Mouse (Mus musculus) megakaryocyte, adult 5-6 weeks (primary cell): Measurements from ENCODE around the gene Il4. TPM values are rescaled to one million over a fixed set of nuclear protein-coding genes. Genes with fewer than 3 reads are reported as not detected.
A peak's percentile ranks its signal among the peaks of the same experiment; 100 is the strongest.

ENCODE experiments used
- ATAC-seq: 2 replicates; pipeline ENCODE4 v1.8.0; 2016; ENCODE audit warnings: mild to moderate bottlenecking, inconsistent platforms; ENCODE audit not compliant: poor library complexity, severe bottlenecking
- total RNA-seq, 2 experiments: library from RNA; stranded (forward) in 1 of 2; stranded (reverse) in 1 of 2; fragments of 153-499, 151-499 nt in 1 of 2; fragments of 221-1000, 200-1000 nt in 1 of 2; gene quantifications; 2 replicates each; pipeline versions ENCODE4 v1.2.3 to v1.2.4; 2015 to 2017

Gene Il4
- total RNA-seq, 2 experiments from 2014 or later: 8.7 to 13.1 TPM

GRCm38 (mm10) chr11:53626802-53627373 lies 8.4 kb upstream of the Il4 start:
- ATAC-seq: no peak

- no peak for ATAC-seq
Observed at GRCm38 (mm10) chr11:53624124-53624523, 5.7 kb upstream of the Il4 start.

DNA sequence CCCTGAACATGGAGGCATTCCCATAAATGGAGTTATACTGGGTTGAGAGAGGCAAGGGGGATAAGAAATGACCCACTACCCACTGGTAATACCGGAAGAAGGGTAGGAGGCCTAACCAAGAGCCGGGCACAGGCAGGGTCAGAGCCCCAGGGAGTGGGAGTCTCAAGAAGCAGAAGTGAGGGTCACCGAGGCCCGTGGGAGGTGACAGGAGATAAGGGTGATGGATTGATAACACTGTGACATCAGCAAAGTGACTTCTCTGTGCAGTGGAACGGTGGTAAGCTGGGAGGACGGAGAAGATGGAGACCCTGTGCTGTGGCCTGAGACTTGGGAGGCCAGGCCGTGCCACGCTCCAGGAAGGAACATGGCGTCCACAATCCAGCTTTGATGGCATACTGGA lies 5.1 kb upstream of the Il4 start:
- peak; percentile 79 for ATAC-seq

- ATAC-seq: no peak
Observed at GRCm38 (mm10) chr11:53622440-53622806, 4.0 kb upstream of the Il4 start.

DNA sequence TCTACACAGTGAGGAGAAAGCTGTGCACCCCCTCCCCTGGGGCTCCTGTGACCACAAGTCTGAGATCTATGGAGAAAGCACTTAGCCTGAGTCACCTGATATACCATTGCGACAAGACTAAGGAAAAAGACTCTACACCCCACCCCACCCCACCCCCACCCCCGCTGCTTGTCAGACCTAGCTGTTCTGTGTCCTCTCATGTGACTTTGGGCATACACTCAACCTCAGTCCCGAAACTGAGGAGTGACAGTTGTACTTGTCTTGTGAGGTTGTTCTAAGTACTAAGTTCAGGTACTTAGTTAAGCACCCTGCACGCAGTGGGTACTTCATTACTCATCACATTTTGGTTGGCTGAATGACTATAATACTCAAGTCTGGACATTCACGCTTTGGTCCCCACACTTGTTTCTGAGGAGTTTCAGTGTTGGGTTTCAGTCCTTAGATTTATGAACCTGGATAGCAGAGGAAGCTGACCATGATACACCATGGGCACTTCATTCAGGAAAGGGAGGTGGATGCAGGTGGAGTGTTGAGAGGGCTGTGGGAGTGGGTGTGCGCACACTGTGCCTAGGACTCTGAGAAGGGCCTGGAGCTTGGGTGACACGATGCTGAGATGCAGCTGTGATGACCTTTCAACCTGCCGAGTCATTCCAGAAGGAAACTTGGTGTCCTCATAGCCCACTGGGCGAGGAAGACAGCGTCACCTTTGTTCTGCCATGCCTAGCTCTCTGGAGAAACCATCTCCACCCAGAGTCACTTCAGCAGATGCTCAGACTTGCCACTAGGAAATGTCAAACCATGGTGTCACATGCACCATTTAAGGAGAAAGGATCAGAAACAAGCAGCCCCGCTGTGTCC lies 3.3 kb upstream of the Il4 start:
- ATAC-seq: no peak

- ATAC-seq: no peak
Observed at GRCm38 (mm10) chr11:53620094-53620493, 1.6 kb upstream of the Il4 start.

- ATAC-seq: no peak
Observed at GRCm38 (mm10) chr11:53619428-53619827, 959 bp upstream of the Il4 start.

DNA sequence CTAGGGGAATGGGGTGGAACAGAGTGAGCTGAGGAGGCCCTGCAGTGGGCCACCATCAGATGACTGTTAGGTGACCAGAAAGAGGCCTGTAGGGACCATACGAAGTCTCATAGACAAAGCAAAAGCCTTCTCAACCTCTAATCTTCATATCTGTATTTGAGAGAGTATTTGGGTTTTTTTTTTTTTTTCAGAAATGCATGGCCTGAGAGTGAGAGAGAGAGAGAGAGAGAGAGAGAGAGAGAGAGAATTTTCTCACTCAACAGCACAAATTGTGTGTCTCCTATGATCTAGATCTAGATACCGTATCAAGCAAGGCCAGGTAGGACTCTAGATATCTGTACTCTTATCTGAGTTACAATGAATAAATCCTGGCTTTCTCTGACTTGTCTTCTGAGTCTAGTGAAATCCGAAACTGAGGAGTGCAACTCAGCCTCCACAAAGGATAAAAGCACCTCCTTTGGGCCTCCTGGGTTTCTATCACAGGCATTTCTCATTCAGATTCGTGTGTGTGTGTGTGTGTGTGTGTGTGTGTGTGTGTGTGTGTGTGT lies 833 bp downstream of the Il4 start:
- no peak for ATAC-seq

- ATAC-seq: peak; percentile 89
Observed at GRCm38 (mm10) chr11:53616748-53617558, 1.5 kb downstream of the Il4 start.

DNA sequence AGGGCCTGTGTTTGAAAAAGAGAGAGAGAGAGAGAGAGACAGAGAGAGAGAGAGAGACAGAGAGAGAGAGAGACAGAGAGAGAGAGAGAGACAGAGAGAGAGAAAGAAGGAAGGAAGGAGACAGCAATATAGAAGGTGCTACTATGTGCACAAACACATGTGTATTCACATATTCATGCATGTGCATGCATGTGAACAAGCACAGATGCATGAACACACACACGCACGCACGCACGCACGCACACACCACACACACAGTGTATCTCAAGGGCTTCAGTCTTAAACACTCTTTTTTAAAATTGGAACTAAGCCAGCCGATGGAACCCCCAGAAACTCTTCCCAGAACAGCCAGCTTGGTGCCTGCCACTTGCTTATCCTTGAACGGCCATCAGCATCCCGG lies 2.9 kb downstream of the Il4 start:
- ATAC-seq: no peak

- ATAC-seq: no peak
Observed at GRCm38 (mm10) chr11:53615172-53615571, 3.3 kb downstream of the Il4 start.

DNA sequence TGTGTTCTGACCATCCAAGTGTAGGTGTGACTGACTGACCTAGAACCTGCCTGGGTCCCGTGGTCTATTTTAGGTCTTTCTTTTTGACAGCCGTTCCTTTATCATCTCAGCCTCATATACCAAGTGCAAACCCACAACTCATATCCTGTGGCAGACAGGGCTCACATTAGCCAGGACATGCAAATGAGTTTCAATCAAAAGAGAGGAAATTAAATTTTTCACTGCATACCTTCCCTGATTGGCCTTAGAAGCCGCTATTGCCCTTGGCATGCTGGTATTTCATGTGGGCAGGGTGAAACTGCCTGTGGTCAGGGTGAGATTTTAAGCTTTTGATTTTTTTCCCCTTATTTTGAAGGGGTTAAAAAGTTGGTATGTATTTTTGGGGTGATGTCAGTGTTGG lies 8.8 kb downstream of the Il4 start:
- ATAC-seq: peak; percentile 30; the same call in 1 of the 2 replicates

DNA sequence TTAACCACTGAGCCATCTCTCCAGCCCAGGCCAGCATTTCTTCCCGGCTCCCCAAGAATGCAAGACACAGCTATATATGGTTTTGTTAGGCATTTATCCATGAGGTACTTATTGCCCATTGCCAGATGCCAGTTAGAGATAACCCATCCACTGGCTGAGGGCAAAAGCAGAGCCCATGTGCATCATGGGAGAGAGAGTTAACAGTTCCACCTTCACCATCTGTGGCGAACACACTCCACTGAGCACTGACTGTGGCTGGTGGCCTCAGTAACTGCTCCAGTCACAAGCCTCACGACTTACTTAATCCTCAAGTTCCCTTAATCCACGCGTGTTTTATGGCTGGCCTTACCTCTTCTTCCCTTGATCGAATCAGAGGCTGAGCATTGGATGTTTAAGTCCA lies 9.2 kb downstream of the Il4 start:
- 0 out of 2 replicates have a peak, but pooled peaks have one; percentile 10 for ATAC-seq

GRCm38 (mm10) chr11:53605609-53606008 lies 12.9 kb downstream of the Il4 start:
- peak; percentile 33; the same call in 1 of the 2 replicates for ATAC-seq

GRCm38 (mm10) chr11:53604983-53605382 lies 13.5 kb downstream of the Il4 start:
- no peak for ATAC-seq

DNA sequence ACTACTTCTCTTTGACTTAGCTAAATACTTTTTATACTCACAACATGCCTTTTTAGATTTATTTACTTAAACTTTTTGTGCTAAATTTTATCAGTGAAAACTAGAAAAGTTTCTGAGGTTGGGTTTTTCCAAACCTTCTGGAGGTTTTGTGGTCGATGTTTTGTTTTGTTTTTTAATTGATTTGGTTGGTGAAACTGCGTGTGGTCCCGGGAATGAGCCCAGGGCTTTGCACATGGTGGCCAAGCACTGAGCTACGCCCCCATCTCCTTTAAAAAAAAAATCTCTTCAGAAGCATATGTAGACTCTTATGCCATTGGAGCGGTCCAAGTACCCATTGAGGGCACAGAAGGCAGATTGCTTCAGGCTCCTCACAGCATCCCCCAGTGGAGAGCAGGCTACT lies 27.4 kb downstream of the Il4 start:
- ATAC-seq: no peak

DNA sequence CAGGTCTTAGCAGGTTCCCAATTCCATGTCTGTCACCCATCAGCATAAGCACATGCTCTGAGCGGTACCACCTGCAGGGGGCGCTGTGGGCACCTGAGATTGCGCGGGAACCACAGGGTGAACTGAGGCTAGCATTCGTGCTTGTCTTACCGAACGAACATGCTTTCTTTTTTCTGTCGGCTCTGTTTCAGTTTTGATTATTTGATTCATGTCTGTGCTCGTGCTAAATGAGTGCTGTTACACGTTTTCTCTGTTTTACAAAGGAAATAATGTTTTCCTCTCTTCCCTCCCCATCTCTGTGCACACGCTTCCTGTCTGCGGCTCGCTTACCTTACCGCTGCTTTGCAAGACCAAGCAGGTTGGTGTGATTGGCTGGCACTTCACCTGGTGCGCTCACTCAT lies 28.1 kb downstream of the Il4 start:
- peak; percentile 64 for ATAC-seq

DNA sequence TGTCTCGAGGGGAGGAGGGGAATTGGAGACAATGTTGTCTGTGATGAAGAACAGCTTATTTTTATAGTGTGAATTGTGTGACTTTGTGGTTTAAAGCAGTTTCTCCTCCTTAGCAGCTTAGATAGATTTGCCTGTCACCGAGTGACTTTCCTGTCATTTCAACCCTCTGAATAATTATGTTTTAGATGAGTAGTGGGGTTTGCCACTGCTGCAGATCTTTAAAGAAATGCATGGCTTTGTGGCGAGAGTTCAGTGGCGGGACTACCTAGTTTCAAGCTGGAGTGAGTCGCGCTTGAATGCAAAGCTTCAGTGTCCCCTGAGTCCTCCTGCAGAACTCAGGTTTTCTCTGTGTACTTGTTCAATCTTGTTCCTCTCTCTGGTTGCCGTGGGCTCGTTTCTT lies 30.2 kb downstream of the Il4 start:
- ATAC-seq: no peak

DNA sequence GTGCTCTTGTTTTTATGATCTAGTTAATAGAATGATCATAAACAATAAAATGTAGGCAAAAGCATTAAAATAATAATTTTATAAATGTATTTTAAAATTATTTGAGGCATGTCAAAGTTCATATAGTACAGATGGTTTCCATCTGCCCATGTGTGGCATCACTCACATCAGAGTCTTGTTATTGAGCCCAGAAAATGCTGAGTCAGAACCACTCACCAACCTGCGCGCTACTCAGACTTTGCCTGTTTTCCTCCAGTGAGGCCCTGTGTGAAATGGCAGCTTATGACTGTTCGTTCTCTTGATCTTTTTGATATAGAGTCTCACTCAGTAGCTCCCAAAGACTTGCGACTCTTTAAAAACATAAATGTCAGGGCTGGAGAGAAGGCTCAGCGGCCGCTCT lies 33.0 kb downstream of the Il4 start:
- ATAC-seq: no peak

DNA sequence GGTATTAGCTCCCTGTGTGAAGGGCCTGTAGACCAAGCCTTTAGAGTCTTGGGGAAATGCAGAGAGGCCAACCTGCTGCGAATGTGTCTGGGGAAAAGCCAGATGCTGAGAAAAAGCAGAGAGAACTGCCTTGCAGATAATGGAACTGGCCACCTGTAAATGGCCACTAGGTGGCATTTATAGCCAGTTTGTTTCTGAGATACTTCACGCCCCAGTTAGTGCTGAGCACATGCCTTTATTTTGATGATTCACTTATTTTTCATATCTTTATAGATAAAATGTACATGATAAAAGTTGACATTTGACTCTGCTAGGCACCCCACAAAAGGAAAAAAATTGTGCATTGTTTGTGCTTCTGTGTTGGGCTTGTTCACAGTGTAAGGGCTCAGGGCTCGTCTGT lies 33.6 kb downstream of the Il4 start:
- no peak for ATAC-seq

- ATAC-seq: no peak
Observed at GRCm38 (mm10) chr11:53583151-53583550, 35.3 kb downstream of the Il4 start.
